Mouse (Mus musculus): Measurements from ENCODE around the gene Xbp1.
"Not testable (repeated sequence)": the region's sequence is repeated elsewhere in the genome, so short reads cannot be mapped to it uniquely, and the experiment has no call there.

The Xbp1 gene

GRCm38 (mm10) chr11:5528841-5529240 lies 8.4 kb downstream of the Xbp1 start:
- peak; percentile 29 for DNase-seq (ENCODE audit: low spot score)

- DNase-seq (ENCODE audit: low spot score) = no peak
These were observed 9.7 kb downstream of the Xbp1 start for GRCm38 (mm10) chr11:5530172-5530571.

- DNase-seq (ENCODE audit: low spot score) = peak; percentile 37
These were observed 10.3 kb downstream of the Xbp1 start for GRCm38 (mm10) chr11:5530717-5531116.

- no peak for DNase-seq (ENCODE audit: low spot score)
These were observed 12.6 kb downstream of the Xbp1 start for GRCm38 (mm10) chr11:5533108-5533507.

GRCm38 (mm10) chr11:5537454-5537853 lies 17.0 kb downstream of the Xbp1 start:
- not testable (repeated sequence) for DNase-seq (ENCODE audit: low spot score)

- no peak for DNase-seq (ENCODE audit: low spot score)
These were observed 19.9 kb downstream of the Xbp1 start for GRCm38 (mm10) chr11:5540331-5540730.

GRCm38 (mm10) chr11:5541230-5541798 lies 20.9 kb downstream of the Xbp1 start:
- DNase-seq (ENCODE audit: low spot score) = peak; percentile 48

GRCm38 (mm10) chr11:5541799-5542481 lies 21.5 kb downstream of the Xbp1 start, which contains the start of gene Ccdc117:
Gene Ccdc117, minus strand, starts transcription at chr11:5542187.
- DNase-seq (ENCODE audit: low spot score) = peak; percentile 96

- DNase-seq (ENCODE audit: low spot score) = no peak
These were observed 22.2 kb downstream of the Xbp1 start for GRCm38 (mm10) chr11:5542482-5543185.

GRCm38 (mm10) chr11:5543281-5543680 lies 22.8 kb downstream of the Xbp1 start:
- DNase-seq (ENCODE audit: low spot score) = no peak

- not testable (repeated sequence) for DNase-seq (ENCODE audit: low spot score)
These were observed 24.2 kb downstream of the Xbp1 start for GRCm38 (mm10) chr11:5544709-5545108.

GRCm38 (mm10) chr11:5545457-5545856 lies 25.0 kb downstream of the Xbp1 start:
- DNase-seq (ENCODE audit: low spot score) = no peak

- no peak for DNase-seq (ENCODE audit: low spot score)
These were observed 26.2 kb downstream of the Xbp1 start for GRCm38 (mm10) chr11:5546693-5547092.

- DNase-seq (ENCODE audit: low spot score) = no peak
These were observed 31.0 kb downstream of the Xbp1 start for GRCm38 (mm10) chr11:5551430-5551829.

GRCm38 (mm10) chr11:5551931-5552330 lies 31.5 kb downstream of the Xbp1 start:
- DNase-seq (ENCODE audit: low spot score) = no peak

GRCm38 (mm10) chr11:5560273-5560672 lies 39.8 kb downstream of the Xbp1 start:
- no peak for DNase-seq (ENCODE audit: low spot score)

GRCm38 (mm10) chr11:5562625-5563268 lies 42.3 kb downstream of the Xbp1 start:
- DNase-seq (ENCODE audit: low spot score) = peak; percentile 34

GRCm38 (mm10) chr11:5563898-5564297 lies 43.4 kb downstream of the Xbp1 start:
- DNase-seq (ENCODE audit: low spot score) = no peak

- DNase-seq (ENCODE audit: low spot score) = peak; percentile 21
These were observed 45.1 kb downstream of the Xbp1 start for GRCm38 (mm10) chr11:5565596-5565995.

GRCm38 (mm10) chr11:5566506-5566905 lies 46.0 kb downstream of the Xbp1 start:
- DNase-seq (ENCODE audit: low spot score) = no peak

GRCm38 (mm10) chr11:5567654-5568053 lies 47.2 kb downstream of the Xbp1 start:
- no peak for DNase-seq (ENCODE audit: low spot score)

- DNase-seq (ENCODE audit: low spot score) = no peak
These were observed 47.6 kb downstream of the Xbp1 start for GRCm38 (mm10) chr11:5568082-5568481.

- no peak for DNase-seq (ENCODE audit: low spot score)
These were observed 49.0 kb downstream of the Xbp1 start, which contains the start of gene Ankrd36 for GRCm38 (mm10) chr11:5569474-5569873. Gene Ankrd36, plus strand, starts transcription at chr11:5569684.
